Mouse (Mus musculus) T-helper 17 cell (primary cell): Measurements from ENCODE around the gene Lrfn4.

Source experiments
- in situ Hi-C, 2 experiments: fragments of 300-600 bp; cut with MboI, MseI; formaldehyde crosslinking; loops; 1 replicate in 1 of 2; 2 replicates in 1 of 2; pipeline ENCODE4 v1.15.1; 2025; ENCODE audit warnings: high pct_unique_total_duplicates in 2 of 2

Lrfn4 gene

DNA sequence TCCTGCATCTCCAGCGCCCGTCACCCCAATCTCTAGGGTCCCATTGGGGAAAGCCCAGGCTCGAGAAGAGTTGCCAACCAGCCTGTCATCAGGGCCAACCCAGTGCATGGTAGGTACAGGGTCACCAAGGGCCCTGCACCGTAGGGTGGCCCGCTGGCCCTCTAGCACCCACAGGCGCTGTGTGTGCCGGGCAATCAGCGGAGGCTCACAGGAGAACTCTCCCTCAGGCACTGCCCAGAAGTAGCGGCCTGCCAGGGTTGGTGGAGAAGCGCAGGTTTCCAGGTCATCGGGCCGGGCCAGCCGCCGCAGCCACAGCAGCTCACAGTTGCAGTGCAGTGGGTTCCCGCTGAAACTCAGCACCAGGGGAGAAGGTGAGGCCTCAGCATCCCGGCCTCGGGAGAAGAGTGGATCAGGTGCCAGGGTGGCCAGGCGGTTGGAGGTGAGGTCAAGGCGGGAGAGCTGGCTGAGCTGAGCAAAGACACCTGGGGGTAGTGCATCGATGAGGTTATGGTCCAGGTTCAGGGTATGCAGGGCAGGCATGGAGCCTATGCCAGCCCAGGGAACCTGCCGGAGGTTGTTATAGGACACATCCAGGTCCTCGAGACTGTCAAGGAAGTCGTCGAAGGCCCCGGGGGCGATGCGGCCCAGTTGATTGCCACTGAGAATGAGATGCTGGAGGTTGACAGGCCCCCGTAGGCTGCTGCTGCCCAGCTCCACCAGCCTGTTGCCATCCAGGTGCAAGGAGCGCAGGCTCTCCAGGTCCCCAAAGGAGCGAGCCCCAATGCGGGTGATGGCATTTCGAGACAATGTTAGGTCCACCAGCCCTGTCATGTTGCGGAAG, 1.8 kb downstream of the Lrfn4 start:
- in situ Hi-C loops = loop anchor here in 1 of 2 experiments (10.0 kb wide), 1 partner anchor 509 kb away; no protein-coding TSS in a partner anchor

DNA sequence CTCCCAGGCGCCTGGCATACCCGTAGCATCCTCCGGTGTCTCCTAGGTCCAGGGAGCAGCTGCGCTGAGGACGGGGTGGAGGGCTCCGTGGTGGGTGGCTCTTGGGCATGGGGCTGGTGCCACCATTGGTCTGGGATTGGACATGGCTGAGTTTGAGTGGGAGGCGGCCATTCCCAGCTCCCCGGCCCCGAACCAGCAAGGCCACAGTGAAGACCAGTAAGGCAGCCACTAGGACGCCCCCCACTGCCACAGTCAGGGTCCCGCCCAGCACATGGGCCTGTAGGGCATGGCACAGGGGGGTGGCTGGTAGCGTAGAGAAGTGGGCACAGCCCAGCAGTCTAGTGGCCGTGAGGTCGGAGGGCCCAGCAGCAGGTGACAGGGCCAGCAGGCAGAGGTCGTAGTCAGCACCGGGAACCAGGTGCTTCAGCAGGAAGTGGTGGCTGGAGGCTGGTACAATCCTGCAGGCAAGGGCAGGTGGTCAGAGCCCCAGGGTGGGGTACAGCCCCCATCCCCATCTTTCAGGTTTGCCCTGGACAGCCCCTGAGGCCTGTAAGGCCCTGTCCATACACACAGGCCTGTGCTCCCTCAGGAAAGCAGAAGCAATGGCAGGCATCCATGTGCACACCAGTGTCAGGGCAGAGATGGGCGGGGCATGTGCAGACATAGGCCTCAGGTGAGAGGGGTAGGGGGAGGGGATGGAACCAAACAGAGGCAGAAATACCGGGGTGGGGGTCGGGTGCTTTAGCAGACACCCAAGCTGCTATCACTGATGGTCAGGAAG, 3.1 kb downstream of the Lrfn4 start:
- in situ Hi-C loops = loop anchor here in 1 of 2 experiments (10.0 kb wide), 1 partner anchor 508 kb away; no protein-coding TSS in a partner anchor

DNA sequence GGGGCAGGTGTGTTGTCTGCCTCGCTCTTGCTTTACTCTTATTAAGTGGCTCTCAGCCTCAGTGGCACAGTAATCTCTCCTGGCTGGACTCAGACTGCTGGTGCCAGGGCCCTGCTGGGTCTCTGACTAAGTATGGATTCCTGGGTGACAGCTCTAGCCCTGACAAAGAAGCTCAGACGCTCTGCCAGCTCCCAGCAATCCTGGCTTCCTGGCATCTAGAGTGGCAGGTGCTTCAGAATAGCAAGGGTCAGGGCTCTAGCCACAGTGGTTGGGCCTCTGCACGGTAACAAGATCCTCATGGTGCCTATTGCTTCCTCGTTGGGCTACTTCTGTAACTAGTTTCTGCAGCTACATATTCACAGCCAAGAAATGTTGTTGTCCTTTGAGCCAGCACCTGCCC, 5.4 kb downstream of the Lrfn4 start:
- in situ Hi-C loops = loop anchor here in 1 of 2 experiments (10.0 kb wide), 1 partner anchor 505 kb away; no protein-coding TSS in a partner anchor

DNA sequence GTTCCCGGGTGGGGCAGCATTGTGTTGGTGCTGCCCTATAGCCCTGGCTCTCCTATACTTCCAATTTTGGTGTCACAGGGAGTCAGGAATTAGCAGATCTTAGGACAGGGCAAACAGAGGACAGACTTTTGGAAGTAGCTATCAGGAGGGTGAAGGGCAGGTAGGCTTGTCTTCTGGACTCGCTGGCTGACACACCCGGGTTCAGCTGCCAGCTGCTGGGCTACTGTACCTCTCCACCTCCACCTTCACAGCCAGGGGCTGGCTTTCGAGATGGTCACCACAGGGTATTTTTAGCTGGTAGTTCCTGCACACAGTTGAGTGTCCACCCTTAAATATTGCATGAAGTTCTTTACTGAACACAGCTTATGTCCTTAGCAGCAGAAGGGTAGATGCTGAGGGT, 7.0 kb downstream of the Lrfn4 start:
- in situ Hi-C loops = no loop called here

DNA sequence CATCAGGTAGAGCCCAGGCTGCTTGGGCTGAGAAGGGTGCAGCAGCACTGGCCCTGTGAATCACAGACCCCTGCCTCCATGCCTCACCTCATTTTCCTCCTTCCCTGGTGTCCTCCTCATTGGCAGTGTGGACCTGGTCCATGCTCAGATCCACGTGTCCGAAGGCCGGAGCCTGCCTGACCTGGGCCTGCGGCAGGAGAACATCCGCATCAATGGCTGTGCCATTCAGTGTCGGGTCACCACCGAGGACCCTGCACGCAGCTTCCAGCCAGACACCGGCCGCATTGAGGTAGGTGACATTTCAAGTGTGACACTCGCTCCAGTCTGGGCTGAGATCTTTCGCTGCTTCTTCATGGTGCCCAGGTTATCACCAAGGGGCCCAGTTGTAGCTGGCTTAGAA, 8.1 kb downstream of the Lrfn4 start:
- in situ Hi-C loops = no loop called here

DNA sequence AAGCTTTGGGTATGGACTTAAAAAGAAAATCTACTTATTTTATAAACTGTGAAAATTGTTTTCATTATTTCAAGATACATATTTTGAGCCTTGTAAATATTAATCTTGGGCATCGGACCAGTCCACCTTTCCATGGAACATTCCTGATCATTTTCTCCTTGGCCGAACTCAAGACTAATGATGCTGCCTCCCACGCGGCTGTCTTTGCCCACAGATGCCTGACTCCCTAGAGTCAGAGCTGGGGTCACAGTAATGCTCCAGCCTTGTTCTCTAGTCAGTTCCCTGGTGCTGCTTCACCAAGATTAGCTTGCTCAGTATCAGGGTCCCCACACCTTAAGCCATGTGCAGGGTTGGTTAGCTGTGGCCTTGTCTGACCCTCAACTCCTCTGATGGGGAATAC, 9.8 kb downstream of the Lrfn4 start:
- in situ Hi-C loops = no loop called here

DNA sequence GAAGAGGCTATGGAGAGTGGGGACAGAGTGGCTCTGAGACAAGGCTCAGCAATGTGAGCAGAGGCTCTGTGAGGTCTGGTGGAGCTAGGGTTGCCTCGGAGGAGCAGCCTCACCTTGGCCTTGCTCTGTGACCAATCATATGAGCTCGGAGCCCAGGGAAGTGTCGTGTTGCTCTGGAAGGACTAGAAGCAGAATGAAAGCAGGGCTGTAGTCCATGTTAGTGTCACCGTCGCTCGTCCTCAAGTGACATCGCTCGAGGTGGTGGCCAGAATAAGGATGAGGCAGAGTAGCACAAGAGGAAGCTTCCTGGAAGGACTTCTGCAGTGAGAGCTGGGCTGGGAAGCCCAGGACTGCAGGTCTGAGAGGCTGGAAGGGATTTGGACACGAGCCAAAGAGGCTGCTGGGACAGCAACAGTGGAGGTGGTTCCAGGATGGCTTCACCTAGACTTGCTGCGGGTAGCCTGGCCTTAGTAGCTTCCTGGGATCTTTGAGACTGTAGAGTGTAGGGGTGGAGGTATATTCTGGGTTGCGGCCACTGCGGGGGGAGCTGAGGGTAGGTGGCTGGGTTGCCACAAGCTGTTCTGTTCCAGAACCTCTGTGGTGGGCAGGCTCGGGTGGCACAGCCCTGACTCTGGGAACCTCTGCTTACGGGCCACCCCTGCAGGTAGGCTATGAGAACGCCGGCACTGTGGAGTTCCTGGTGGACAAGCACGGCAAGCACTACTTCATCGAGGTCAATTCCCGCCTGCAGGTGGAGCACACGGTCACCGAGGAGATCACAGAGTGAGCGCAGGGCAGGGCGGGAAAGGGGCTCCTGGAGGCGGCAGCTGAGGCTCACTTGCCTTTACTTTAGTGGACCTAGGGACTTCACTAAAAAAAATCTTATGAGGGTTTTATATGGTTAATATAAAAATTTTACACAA, 11.4 kb downstream of the Lrfn4 start:
- in situ Hi-C loops = loop anchor here in 1 of 2 experiments (5.0 kb wide), 1 partner anchor 568 kb away; no protein-coding TSS in a partner anchor

DNA sequence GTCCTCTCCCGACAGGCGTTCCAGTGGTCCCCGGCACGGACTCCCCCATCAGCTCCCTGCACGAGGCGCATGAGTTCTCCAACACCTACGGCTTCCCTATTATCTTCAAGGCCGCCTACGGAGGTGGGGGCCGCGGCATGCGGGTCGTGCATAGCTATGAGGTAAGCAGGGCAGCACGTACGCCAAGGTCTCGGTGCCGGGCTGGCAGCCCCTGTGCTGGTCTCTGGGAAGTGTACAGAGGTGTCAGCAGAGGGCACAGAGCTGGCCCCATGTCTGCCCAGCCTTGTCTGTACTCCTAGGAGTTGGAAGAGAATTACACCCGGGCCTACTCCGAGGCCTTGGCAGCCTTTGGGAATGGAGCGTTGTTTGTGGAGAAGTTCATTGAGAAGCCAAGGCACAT, 13.0 kb downstream of the Lrfn4 start:
- in situ Hi-C loops = loop anchor here in 1 of 2 experiments (5.0 kb wide), 1 partner anchor 570 kb away; no protein-coding TSS in a partner anchor

DNA sequence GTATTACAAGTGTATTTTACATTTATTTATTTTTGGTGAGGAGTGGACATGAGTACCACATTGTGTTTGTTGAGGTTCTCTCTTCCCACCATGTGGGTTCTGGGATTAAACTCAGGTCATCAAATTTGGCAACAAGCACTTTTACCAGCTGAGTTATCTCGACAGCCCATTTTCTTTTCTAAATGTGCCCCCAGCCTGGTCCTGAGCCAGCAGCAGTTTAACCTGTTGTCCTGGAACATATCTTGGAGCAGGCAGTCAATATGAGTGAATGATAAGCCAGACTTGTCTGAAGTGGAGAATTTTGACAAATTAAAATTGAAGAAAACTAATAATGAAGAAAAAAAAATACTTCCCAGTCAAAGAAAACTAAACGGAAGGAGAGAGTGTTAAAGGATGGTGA, 19.4 kb downstream of the Lrfn4 start:
- in situ Hi-C loops = no loop called here

DNA sequence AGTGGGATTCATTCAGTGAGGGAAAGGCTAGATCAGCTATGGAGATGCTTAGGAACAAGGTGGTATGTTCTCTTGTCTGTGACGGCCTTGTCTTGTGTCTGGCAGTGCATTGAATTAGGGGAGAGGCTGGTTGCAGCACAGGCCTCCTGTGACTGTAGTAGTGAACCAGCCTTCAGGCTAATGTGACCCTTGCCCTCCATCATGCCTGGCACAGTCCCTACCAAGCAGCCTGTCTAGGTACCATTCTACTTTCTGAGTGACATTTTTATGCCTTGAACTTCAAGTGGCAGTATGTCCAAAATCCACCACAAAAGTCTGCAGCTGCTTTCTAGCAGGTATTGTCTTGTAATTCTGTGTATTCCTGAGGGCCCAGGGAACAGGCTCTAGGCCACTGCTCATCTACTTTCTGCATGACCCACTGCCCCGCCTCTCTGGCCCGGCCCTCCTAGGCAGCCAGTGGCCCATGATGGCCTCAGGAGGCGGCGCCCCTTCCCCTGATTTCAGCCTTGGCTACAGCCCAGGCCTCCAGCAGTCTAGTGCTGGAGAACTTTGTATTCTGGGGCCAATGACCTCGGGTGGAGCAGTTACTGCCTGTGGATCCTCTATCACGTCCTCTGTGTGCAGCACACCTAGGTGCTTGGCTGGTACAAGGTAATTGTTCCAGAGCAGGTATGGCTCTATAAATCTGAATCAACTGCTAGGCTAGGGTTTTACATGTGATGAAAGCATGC, 21.5 kb downstream of the Lrfn4 start:
- in situ Hi-C loops = no loop called here

DNA sequence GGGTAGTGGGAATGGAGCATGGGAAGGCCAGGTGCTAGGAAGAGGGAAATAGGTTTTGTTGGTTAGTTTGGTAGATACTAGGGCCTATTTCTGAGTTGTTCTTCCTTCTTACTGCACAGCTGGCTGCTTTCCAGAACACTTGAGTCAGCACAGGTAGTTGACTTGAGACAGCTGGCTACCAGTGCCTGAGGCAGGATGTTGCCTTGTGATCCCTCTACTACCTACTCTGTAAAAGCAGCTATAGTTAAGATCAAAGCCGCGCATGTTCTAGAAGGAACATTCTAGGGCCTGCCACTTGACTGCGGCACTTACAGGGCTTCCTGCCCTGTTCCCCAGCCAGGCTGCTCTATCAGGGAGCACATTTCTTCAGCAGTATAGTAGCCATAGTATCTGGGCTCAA, 25.4 kb downstream of the Lrfn4 start:
- in situ Hi-C loops = no loop called here

DNA sequence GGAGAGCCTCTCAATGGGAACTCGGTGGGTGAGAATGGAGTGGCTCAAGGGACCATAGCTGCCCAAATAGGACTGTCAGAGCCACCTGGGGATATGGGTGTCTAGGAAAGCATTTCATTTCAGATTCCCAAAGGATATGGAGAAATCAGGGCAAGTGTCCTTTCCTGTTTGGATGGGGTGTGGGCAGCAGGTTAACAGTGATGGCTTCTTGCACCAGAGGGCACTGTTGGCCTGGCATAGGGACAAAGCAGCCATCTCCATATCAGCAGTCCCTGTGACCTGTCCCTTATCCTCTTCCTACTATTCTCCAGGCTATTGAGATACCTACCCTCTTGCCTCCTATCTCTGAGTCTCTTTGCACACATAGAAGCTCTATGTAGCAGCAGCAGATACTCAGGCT, 26.4 kb downstream of the Lrfn4 start:
- in situ Hi-C loops = loop anchor here in 1 of 2 experiments (10.0 kb wide), 1 partner anchor 1866 kb away; no protein-coding TSS in a partner anchor

DNA sequence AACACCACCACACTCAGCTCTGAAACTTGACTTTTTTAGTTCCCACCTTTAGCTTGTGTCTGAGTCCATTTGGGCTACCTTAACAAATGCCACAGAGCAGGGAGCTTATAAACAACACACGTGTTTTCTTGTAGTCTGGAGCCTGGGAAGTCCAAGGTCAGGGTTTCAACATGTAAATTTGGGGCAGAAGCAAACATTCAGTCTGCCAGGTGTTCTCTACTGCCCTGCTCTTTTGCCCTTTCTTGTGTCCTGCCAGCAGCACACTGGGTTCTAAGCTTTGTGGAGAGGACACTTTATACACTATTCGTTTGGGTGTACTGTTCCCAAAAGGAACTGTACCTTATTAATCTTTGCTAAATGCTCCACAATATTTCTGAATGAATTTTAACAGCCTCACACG, 27.0 kb downstream of the Lrfn4 start:
- in situ Hi-C loops = loop anchor here in 1 of 2 experiments (10.0 kb wide), 1 partner anchor 1866 kb away; no protein-coding TSS in a partner anchor

DNA sequence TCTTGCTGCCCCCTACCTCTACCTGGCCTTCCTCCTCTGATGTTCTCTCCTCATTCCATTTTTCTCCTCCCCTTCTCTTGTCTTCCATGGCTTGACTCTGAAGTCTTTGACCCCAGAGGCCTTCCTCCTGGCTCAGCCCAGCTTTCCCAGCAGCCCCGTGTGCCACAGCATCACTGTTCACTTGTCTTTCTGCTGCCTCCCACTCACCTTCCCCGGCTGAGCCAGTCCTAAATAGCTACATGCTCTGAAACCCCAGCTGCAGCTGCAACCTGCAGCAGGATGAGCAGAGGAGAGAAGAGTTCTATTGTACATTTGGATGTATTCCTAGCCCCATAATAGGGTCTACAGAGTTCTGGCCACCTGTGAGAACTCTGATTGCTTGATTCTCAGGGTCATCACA, 28.0 kb downstream of the Lrfn4 start:
- in situ Hi-C loops = loop anchor here in 1 of 2 experiments (10.0 kb wide), 1 partner anchor 1867 kb away; no protein-coding TSS in a partner anchor

DNA sequence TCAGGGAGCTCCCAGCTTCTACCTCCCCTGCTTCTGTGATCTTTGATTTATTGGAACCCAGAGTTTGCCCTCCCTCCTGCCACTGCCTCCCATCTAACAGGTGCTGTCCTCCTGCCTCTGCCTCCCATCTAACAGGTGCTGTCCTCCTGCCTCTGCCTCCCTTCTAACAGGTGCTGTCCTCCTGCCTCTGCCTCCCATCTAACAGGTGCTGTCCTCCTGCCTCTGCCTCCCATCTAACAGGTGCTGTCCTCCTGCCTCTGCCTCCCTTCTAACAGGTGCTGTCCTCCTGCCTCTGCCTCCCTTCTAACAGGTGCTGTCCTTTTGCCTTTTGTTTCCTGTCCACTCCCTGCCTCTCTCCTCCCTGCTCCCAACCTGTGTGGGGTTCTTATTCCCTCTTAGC, 28.7 kb downstream of the Lrfn4 start:
- in situ Hi-C loops = loop anchor here in 1 of 2 experiments (10.0 kb wide), 1 partner anchor 1868 kb away; no protein-coding TSS in a partner anchor

DNA sequence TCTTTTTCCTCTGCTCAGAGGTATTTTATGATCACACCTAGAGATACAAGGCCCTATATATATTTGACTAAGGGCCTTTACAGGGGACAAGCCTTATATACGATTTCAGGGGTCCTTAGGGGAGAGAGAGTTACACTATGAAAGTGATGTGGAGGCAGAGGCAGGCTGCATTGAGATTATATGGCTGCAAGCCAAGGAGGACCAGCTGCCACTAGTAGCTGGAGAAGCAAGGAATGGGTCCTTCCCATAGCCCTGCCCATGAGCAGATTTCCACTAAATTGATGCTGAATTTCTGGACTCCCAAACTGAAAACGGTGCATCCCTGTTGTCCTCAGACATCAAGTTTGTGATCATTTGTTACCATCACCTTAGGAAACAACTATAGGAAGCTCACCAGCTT, 31.6 kb downstream of the Lrfn4 start:
- in situ Hi-C loops = loop anchor here in 1 of 2 experiments (10.0 kb wide), 1 partner anchor 1871 kb away; no protein-coding TSS in a partner anchor

DNA sequence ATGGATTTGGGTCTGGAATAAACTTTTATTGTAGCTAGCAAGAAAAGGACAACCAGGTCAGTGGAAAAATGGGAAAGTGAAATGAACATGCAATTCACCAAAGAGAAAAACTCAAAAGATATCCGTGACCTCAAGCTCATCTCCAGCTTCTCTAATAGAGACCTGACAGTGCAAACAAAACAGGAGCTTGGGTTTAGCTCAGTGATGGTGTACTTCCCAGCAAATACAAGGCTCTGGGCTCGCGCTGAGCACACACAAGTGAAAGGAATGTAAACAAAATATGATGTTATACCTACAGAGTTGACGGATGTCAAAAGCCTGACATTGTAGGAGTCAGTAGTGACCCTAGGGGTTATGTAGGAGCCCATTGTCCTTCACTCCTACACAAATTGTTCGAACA, 36.2 kb downstream of the Lrfn4 start:
- in situ Hi-C loops = no loop called here

DNA sequence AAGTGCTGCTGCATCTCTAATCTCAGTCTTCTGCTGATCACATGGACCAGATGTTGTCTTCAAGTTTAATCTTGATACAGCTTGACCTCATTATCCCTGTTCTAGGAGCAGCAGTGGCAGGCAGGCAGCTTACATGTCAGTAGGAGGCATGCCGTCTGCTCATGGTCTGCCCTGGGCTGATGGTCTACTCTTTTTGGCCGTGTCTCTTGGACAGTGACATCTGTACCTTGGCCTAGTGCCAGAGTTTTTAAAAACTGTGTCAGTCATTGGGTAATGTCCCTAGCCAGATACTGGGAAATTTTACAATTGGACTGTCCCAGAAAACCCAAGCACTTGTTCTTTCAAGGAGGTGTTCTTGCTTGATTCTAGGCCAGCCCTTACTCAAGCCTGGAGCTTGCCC, 36.7 kb downstream of the Lrfn4 start:
- in situ Hi-C loops = no loop called here

DNA sequence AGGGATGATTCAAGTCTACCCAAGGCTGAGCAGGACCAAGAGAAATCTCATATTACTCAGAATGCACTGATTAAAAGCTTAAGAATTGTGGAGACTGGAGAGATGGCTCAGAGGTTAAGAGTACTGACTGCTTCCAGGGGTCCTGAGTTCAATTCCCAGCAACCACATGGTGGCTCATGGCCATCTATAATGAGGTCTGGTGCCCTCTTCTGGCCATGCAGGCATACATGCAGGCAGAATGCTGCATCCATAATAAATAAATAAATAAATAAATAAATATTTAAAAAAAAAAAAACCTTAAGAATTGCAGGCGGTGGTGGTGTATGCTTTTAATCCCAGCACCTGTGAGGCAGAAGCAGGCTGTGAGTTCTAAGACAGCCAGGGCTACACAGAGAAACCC, 42.2 kb downstream of the Lrfn4 start:
- in situ Hi-C loops = loop anchor here in 1 of 2 experiments (5.0 kb wide), 1 partner anchor 81 kb away; no protein-coding TSS in a partner anchor

DNA sequence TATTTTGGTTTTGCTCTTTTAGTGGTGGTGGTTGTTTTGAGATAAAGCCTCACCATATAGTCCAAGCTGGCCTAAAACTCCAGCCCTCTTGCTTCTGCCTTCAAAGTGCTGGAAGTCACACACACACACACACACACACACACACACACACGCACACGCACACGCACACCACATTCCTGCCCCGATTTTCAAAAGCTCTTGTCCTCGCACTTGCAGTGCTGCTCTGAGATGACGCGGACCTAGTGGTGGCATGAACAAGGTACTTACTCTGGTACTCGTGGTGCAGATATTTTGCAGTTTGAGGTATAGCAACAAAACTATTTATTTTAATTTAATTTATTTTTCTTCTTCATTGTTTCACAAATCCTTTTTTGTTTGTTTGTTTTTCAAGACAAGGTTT, 43.0 kb downstream of the Lrfn4 start:
- in situ Hi-C loops = loop anchor here in 1 of 2 experiments (5.0 kb wide), 1 partner anchor 80 kb away; no protein-coding TSS in a partner anchor
